Mouse (Mus musculus) Muller cell, postnatal 12 days (primary cell): ENCODE results near the gene Sec14l5.
A peak's percentile ranks its signal among the peaks of the same experiment; 100 is the strongest.

Source experiments
- DNase-seq: peaks from one replicate; pipeline ENCODE4 v3.0.0-alpha.2; 2015; ENCODE audit errors: inconsistent ontology term

Sec14l5 gene

GRCm38 (mm10) chr16:5153299-5154026 lies 6.6 kb downstream of the Sec14l5 start:
- DNase-seq: no peak

- no peak for DNase-seq
Observed at GRCm38 (mm10) chr16:5155014-5155413, 8.1 kb downstream of the Sec14l5 start.

GRCm38 (mm10) chr16:5156495-5156894 lies 9.6 kb downstream of the Sec14l5 start:
- no peak for DNase-seq

GRCm38 (mm10) chr16:5157113-5157512 lies 10.2 kb downstream of the Sec14l5 start:
- DNase-seq: no peak

- DNase-seq: no peak
Observed at GRCm38 (mm10) chr16:5159248-5159647, 12.3 kb downstream of the Sec14l5 start.

- no peak for DNase-seq
Observed at GRCm38 (mm10) chr16:5164327-5164726, 17.4 kb downstream of the Sec14l5 start.

- no peak for DNase-seq
Observed at GRCm38 (mm10) chr16:5168038-5168437, 21.1 kb downstream of the Sec14l5 start.

GRCm38 (mm10) chr16:5168829-5169228 lies 21.9 kb downstream of the Sec14l5 start:
- DNase-seq: no peak

GRCm38 (mm10) chr16:5172636-5173035 lies 25.7 kb downstream of the Sec14l5 start:
- no peak for DNase-seq

- DNase-seq: no peak
Observed at GRCm38 (mm10) chr16:5183310-5183975, 36.5 kb downstream of the Sec14l5 start.

- DNase-seq: no peak
Observed at GRCm38 (mm10) chr16:5184101-5184500, 37.2 kb downstream of the Sec14l5 start.

- no peak for DNase-seq
Observed at GRCm38 (mm10) chr16:5184956-5185355, 38.0 kb downstream of the Sec14l5 start.

GRCm38 (mm10) chr16:5185691-5186090 lies 38.8 kb downstream of the Sec14l5 start:
- no peak for DNase-seq

- DNase-seq: no peak
Observed at GRCm38 (mm10) chr16:5186234-5186633, 39.3 kb downstream of the Sec14l5 start.

- DNase-seq: peak; percentile 42
Observed at GRCm38 (mm10) chr16:5195080-5195479, 48.2 kb downstream of the Sec14l5 start.

- DNase-seq: peak; percentile 18
Observed at GRCm38 (mm10) chr16:5202681-5203080, 55.8 kb downstream of the Sec14l5 start.

- DNase-seq: no peak
Observed at GRCm38 (mm10) chr16:5203200-5203599, 56.3 kb downstream of the Sec14l5 start.

GRCm38 (mm10) chr16:5203668-5204433 lies 56.9 kb downstream of the Sec14l5 start, which contains the start of gene Nagpa:
TSS of gene Nagpa (minus strand) at chr16:5204012.
- peak; percentile 90 for DNase-seq

- DNase-seq: no peak
Observed at GRCm38 (mm10) chr16:5205431-5205970, 58.6 kb downstream of the Sec14l5 start.

- no peak for DNase-seq
Observed at GRCm38 (mm10) chr16:5206051-5206450, 59.1 kb downstream of the Sec14l5 start.

GRCm38 (mm10) chr16:5210365-5210764 lies 63.5 kb downstream of the Sec14l5 start:
- DNase-seq: no peak

- no peak for DNase-seq
Observed at GRCm38 (mm10) chr16:5212150-5212549, 65.2 kb downstream of the Sec14l5 start.
